Mouse (Mus musculus) duodenum, adult 2 months (tissue): Measurements from ENCODE around the gene Slc39a7. TPM values are rescaled to one million over a fixed set of nuclear protein-coding genes. Genes with fewer than 3 reads are reported as not detected.

Experiments used
- polyA plus RNA-seq: library from polyadenylated mRNA; depleted of rRNA; stranded (reverse); fragments of >200 nt; gene quantifications from 2 replicates; pipeline ENCODE4 v1.2.3, GENCODE M21; 2012; ENCODE audit warnings: low replicate concordance; rRNA removed

Slc39a7 gene
- polyA plus RNA-seq: 161 and 163 TPM in 2 replicates

GRCm38 (mm10) chr17:34031465-34032173 is at the start of gene Slc39a7, which contains the start of gene Rxrb:
Slc39a7 (minus strand) TSS chr17:34031682.
Rxrb (plus strand) TSS chr17:34031812.

GRCm38 (mm10) chr17:34038878-34039561 is 7.5 kb upstream of the Slc39a7 start, which contains the start of gene Col11a2:
Col11a2 (plus strand) TSS chr17:34039437.

GRCm38 (mm10) chr17:34027656-34028223 is 3.7 kb downstream of the Slc39a7 start, which contains the start of gene H2-Ke6:
H2-Ke6 (minus strand) TSS chr17:34028060.

DNA sequence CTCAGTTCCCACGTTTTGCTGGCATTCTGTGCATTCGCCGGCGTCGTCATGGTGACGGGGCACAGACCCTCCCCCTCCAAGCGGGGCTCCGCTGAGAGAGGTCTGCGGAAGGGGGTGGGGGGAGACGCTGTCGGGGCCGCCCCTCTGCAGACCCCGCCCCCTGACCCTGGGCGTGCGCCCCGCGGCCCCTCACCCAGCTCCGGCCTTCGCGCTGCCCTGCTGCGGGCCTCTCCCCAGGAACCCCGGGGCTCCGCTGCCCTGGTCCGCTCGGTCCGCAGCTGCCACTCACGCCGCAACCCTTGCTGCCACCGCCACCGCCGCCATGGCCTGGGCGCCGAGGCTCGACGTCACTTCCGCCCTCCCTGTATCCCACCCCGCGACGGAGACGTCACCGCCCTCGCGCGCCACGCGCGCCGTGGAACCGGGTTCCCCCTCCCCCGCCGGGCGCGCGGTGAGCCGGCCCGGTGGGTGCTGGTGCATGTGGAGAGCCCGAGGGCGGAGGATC is 7.1 kb downstream of the Slc39a7 start, which contains the start of gene Ring1:
Gene Ring1, minus strand, starts transcription at position 364 of the 505 bp plus-strand sequence.

DNA sequence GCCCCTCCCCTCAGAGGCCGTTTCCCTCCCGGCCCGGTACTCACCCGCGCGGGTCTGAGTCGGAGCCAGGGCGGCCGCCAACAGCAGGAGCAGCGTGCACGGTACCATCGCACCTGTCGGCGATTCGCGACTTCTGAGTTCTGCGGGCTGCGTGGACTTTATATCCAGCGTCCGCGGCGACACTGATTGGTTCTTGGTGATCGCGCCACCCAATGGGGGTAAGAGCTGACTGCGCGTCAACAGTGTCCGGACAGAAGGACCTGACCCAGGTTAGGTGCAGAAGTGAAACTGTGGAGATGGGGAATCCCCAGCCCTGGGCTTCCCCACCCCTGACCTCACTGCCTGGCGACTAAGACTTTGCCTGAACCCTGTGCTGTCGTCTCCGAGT is 31.3 kb downstream of the Slc39a7 start, which contains the start of gene H2-K1:
Gene H2-K1, minus strand, starts transcription at position 198 of the 388 bp plus-strand sequence.

Other genes starting within 250 kb of the Slc39a7 start
- gene Angptl4, start 249.9 kb downstream of the Slc39a7 start, polyA plus RNA-seq: 30.9 and 75.7 TPM in 2 replicates
- gene Kank3, start 221.2 kb downstream of the Slc39a7 start, polyA plus RNA-seq: 13.8 and 18.4 TPM in 2 replicates
- gene Rps28, start 207.1 kb downstream of the Slc39a7 start, polyA plus RNA-seq: 251 and 364 TPM in 2 replicates
- gene Ndufa7, start 207.1 kb downstream of the Slc39a7 start, polyA plus RNA-seq: 339 and 519 TPM in 2 replicates
- 18.6 and 19.9 TPM in 2 replicates for gene Cd320, start 188.6 kb downstream of the Slc39a7 start, polyA plus RNA-seq
- not detected in 2 replicates for gene Gm7029, start 157.8 kb downstream of the Slc39a7 start, polyA plus RNA-seq
- 7.3 and 8.5 TPM in 2 replicates for gene Kifc1, start 141.0 kb downstream of the Slc39a7 start, polyA plus RNA-seq
- 0.24 TPM in 1 of 2 replicates, not detected in the other for gene Platr17, start 126.5 kb downstream of the Slc39a7 start, polyA plus RNA-seq
- gene Daxx, start 122.3 kb downstream of the Slc39a7 start, polyA plus RNA-seq: 42.4 and 47.2 TPM in 2 replicates
- gene Tapbp, start 115.8 kb downstream of the Slc39a7 start, polyA plus RNA-seq: 220 and 430 TPM in 2 replicates
- 65.9 and 84.1 TPM in 2 replicates for gene Zbtb22, start 115.8 kb downstream of the Slc39a7 start, polyA plus RNA-seq
- 88.3 and 111 TPM in 2 replicates for gene Rgl2, start 102.1 kb downstream of the Slc39a7 start, polyA plus RNA-seq
- 6.1 and 14.4 TPM in 2 replicates for gene Pfdn6, start 91.3 kb downstream of the Slc39a7 start, polyA plus RNA-seq
- 10.8 and 15.6 TPM in 2 replicates for gene Wdr46, start 91.0 kb downstream of the Slc39a7 start, polyA plus RNA-seq
- 27.8 and 35.0 TPM in 2 replicates for gene B3galt4, start 80.2 kb downstream of the Slc39a7 start, polyA plus RNA-seq
- 50.7 and 52.9 TPM in 2 replicates for gene Vps52, start 75.9 kb downstream of the Slc39a7 start, polyA plus RNA-seq
- 196 and 219 TPM in 2 replicates for gene Rps18, start 75.7 kb downstream of the Slc39a7 start, polyA plus RNA-seq
- gene H2-K1, start 31.3 kb downstream of the Slc39a7 start, polyA plus RNA-seq: 4,063 and 9,745 TPM in 2 replicates
- 22.1 and 26.1 TPM in 2 replicates for gene Ring1, start 7.0 kb downstream of the Slc39a7 start, polyA plus RNA-seq
- gene H2-Ke6, start 3.6 kb downstream of the Slc39a7 start, polyA plus RNA-seq: 73.6 and 117 TPM in 2 replicates
- 73.7 and 88.7 TPM in 2 replicates for gene Rxrb, start 130 bp upstream of the Slc39a7 start, polyA plus RNA-seq
- gene Col11a2, start 7.8 kb upstream of the Slc39a7 start, polyA plus RNA-seq: 1.3 and 6.3 TPM in 2 replicates
- gene H2-Oa, start 60.7 kb upstream of the Slc39a7 start, polyA plus RNA-seq: 4.6 and 11.9 TPM in 2 replicates
- 40.9 and 173 TPM in 2 replicates for gene H2-DMa, start 87.9 kb upstream of the Slc39a7 start, polyA plus RNA-seq
- gene Brd2, start 91.0 kb upstream of the Slc39a7 start, polyA plus RNA-seq: 84.7 and 92.1 TPM in 2 replicates
- gene H2-DMb2, start 111.6 kb upstream of the Slc39a7 start, polyA plus RNA-seq: 4.5 and 16.7 TPM in 2 replicates
- gene H2-DMb1, start 121.4 kb upstream of the Slc39a7 start, polyA plus RNA-seq: 52.9 and 337 TPM in 2 replicates
- 53.8 and 96.5 TPM in 2 replicates for gene Tap1, start 155.9 kb upstream of the Slc39a7 start, polyA plus RNA-seq
- gene Psmb9, start 156.1 kb upstream of the Slc39a7 start, polyA plus RNA-seq: 114 and 217 TPM in 2 replicates
- gene Psmb8, start 166.0 kb upstream of the Slc39a7 start, polyA plus RNA-seq: 140 and 253 TPM in 2 replicates
- gene Tap2, start 171.8 kb upstream of the Slc39a7 start, polyA plus RNA-seq: 39.6 and 83.2 TPM in 2 replicates
- gene H2-Ob, start 207.2 kb upstream of the Slc39a7 start, polyA plus RNA-seq: 1.6 and 6.7 TPM in 2 replicates
- 523 and 3,902 TPM in 2 replicates for gene H2-Ab1, start 226.0 kb upstream of the Slc39a7 start, polyA plus RNA-seq